Comparison of ENCODE assay signal across 29 mouse cellular contexts in genomic region chr1:43507809-43508208, GRCm38 (mm10).
A peak's percentile ranks its signal among the peaks of the same experiment; 100 is the strongest.
DNase-seq lines count a peak whose midpoint lies in the region; ATAC-seq and TF ChIP-seq lines count a peak whose summit lies in the region.
"Had no signal": no experiment of that assay in that cellular context is flagged by ENCODE, and none has a peak within 500 bp of the region (broad histone marks: within the 10 kb centered on the region; RNA-seq: fewer than 3 reads in every experiment).

No protein-coding gene starts in this region.

- no peaks in the 10 kb centered on the region for H3K9me3 ChIP-seq in liver, embryonic 12.5 days (replicated peaks)
- H3K9me3 ChIP-seq: embryonic facial prominence, embryonic 10.5 days; embryonic facial prominence, embryonic 13.5 days; forebrain, embryonic 13.5 days; G1E had no signal

- H3K4me3 ChIP-seq in liver, adult 2 months (ENCODE audit: insufficient read depth, low read depth, low read length): no peak overlapping the region
- no peak overlapping the region for H3K4me3 ChIP-seq in liver, embryonic 12.5 days
- H3K4me3 ChIP-seq: embryonic facial prominence, embryonic 10.5 days; embryonic facial prominence, embryonic 13.5 days; erythroblast, embryonic 14.5 days; forebrain, embryonic 13.5 days had no signal

- no peaks in the 10 kb centered on the region for H3K36me3 ChIP-seq in liver, adult 2 months (ENCODE audit: control insufficient read depth, insufficient read depth, low read length)
- peaks cover 27% of the 10 kb centered on the region for H3K36me3 ChIP-seq in liver, embryonic 12.5 days

- no peaks in the 10 kb centered on the region for H3K27me3 ChIP-seq in liver, adult 2 months (ENCODE audit: control insufficient read depth, insufficient read depth, low read length)
- H3K27me3 ChIP-seq in liver, embryonic 12.5 days (replicated peaks): no peaks in the 10 kb centered on the region
- H3K27me3 ChIP-seq: CH12.LX; embryonic facial prominence, embryonic 13.5 days; Patski had no signal

- TF ChIP-seq CTCF in liver, adult 2 months (IDR thresholded peaks at IDR 0.05; ENCODE audit: low read depth, low read length): no peak

- H3K9ac ChIP-seq in liver, adult 2 months (ENCODE audit: low read depth, low read length): no peak overlapping the region
- H3K9ac ChIP-seq in liver, embryonic 12.5 days: no peak overlapping the region
- H3K9ac ChIP-seq: embryonic facial prominence, embryonic 13.5 days; forebrain, embryonic 13.5 days; hindbrain, embryonic 14.5 days had no signal

- TF ChIP-seq POLR2A in liver, adult 2 months (IDR thresholded peaks at IDR 0.05; ENCODE audit: extremely low read depth, insufficient read depth, low read length): no peak

- WGBS in liver, adult 2 months: 80% methylated on average over 1 of the region's 1 CpGs
- 52% methylated on average over 1 of the region's 1 CpGs for WGBS in liver, embryonic 12.5 days (ENCODE audit: insufficient replicate concordance)

- peak; percentile 23 for DNase-seq in liver, adult 2 months (ENCODE audit: extremely low read depth, low read depth, low spot score)
- DNase-seq in right cerebral cortex, adult 18-20 months: no peak
- DNase-seq in thymus, postnatal 0 days (ENCODE audit: low spot score): no peak
- DNase-seq: adrenal gland, postnatal 10 days; adrenal gland, postnatal 36 days; B cell, adult 2 months; cerebellum, adult 11 months; cerebellum, adult 2 months; cerebellum, adult 9-11 months; cerebellum, postnatal 25 days; embryo, embryonic 11 days; gastrocnemius, postnatal 10 days; gastrocnemius, postnatal 36 days; heart, adult 11 months had no signal

- peaks cover 2% of the 10 kb centered on the region; the same call in 1 of the 2 replicates for H3K4me1 ChIP-seq in liver, adult 2 months (ENCODE audit: control insufficient read depth, insufficient read depth, low read length)
- peaks cover 20% of the 10 kb centered on the region for H3K4me1 ChIP-seq in liver, embryonic 12.5 days

- H3K79me2 ChIP-seq in liver, adult 2 months (ENCODE audit: control insufficient read depth, insufficient read depth, low read length): no peaks in the 10 kb centered on the region

- ATAC-seq in liver, embryonic 12.5 days: no peak
- peak; percentile 1 to 23; a peak in 1 of 4 replicates for ATAC-seq in hematopoietic stem cell, adult 5-6 weeks (replicated peaks in 1 of 2; ENCODE audit: insufficient read depth in 1 of 2, low FRiP score in 2 of 2, low TSS enrichment in 1 of 2, low read depth in 1 of 2, poor library complexity in 2 of 2, severe bottlenecking in 2 of 2)
- peak; percentile 56 for ATAC-seq in megakaryocyte progenitor cell, adult 5-6 weeks (replicated peaks; ENCODE audit: poor library complexity)
- ATAC-seq: forebrain, embryonic 13.5 days; forebrain, embryonic 16.5 days; hindbrain, postnatal 0 days; inflammation-experienced regulatory T-cells, adult 6 months; Patski had no signal

- H3K27ac ChIP-seq in liver, adult 2 months (replicated peaks; ENCODE audit: insufficient read depth, low read depth, low read length): no peak overlapping the region
- H3K27ac ChIP-seq in liver, embryonic 12.5 days: no peak overlapping the region
- H3K27ac ChIP-seq: embryonic facial prominence, embryonic 10.5 days; embryonic facial prominence, embryonic 13.5 days; forebrain, embryonic 13.5 days; hindbrain, embryonic 14.5 days; hindbrain, postnatal 0 days had no signal

- no peak overlapping the region for H3K4me2 ChIP-seq in liver, embryonic 12.5 days
- H3K4me2 ChIP-seq: embryonic facial prominence, embryonic 13.5 days; forebrain, embryonic 13.5 days; heart, embryonic 11.5 days; hindbrain, embryonic 14.5 days had no signal
